Mouse (Mus musculus) MEL-GATA-1-ER (cell line): ENCODE results near the gene Zfp82.

Experiments used
- DNase-seq: peaks from one replicate; pipeline ENCODE4 v3.0.0-alpha.2; 2012; ENCODE audit warnings: low read depth; ENCODE audit errors: extremely low read depth

The Zfp82 gene

GRCm38 (mm10) chr7:30072146-30073028, at the start of gene Zfp82:
TSS of gene Zfp82 (minus strand) at chr7:30072900.
- DNase-seq = peak; percentile 78

- peak; percentile 27 for DNase-seq
These were observed 49.5 kb upstream of the Zfp82 start for GRCm38 (mm10) chr7:30122188-30122530.

- DNase-seq = peak; percentile 57
These were observed 48.8 kb upstream of the Zfp82 start, which contains the start of gene Zfp382 for GRCm38 (mm10) chr7:30121308-30122187. TSS of gene Zfp382 (plus strand) at chr7:30121942.

GRCm38 (mm10) chr7:30117935-30118334, 45.2 kb upstream of the Zfp82 start:
- DNase-seq = peak; percentile 31

GRCm38 (mm10) chr7:30116076-30116475, 43.4 kb upstream of the Zfp82 start:
- no peak for DNase-seq

GRCm38 (mm10) chr7:30099297-30099696, 26.6 kb upstream of the Zfp82 start:
- peak; percentile 70 for DNase-seq

GRCm38 (mm10) chr7:30095551-30096125, 22.9 kb upstream of the Zfp82 start:
- no peak for DNase-seq

- peak; percentile 92 for DNase-seq
These were observed 22.1 kb upstream of the Zfp82 start, which contains the start of gene Zfp260 for GRCm38 (mm10) chr7:30094646-30095429. TSS of gene Zfp260 (plus strand) at chr7:30094777.

GRCm38 (mm10) chr7:30093918-30094415, 21.3 kb upstream of the Zfp82 start:
- DNase-seq = no peak

GRCm38 (mm10) chr7:30092666-30093065, 20.0 kb upstream of the Zfp82 start:
- DNase-seq = no peak

GRCm38 (mm10) chr7:30090970-30091585, 18.4 kb upstream of the Zfp82 start:
- DNase-seq = peak; percentile 31

GRCm38 (mm10) chr7:30090092-30090969, 17.6 kb upstream of the Zfp82 start, which contains the start of the genes Gm26920 and Zfp566:
TSS of gene Gm26920 (minus strand) at chr7:30090410.
TSS of gene Zfp566 (minus strand) at chr7:30090527.
- peak; percentile 97 for DNase-seq

- DNase-seq = no peak
These were observed 16.7 kb upstream of the Zfp82 start for GRCm38 (mm10) chr7:30089405-30089804.

GRCm38 (mm10) chr7:30086524-30086923, 13.8 kb upstream of the Zfp82 start:
- no peak for DNase-seq

GRCm38 (mm10) chr7:30064622-30065021, 8.1 kb downstream of the Zfp82 start:
- no peak for DNase-seq

GRCm38 (mm10) chr7:30062478-30062877, 10.2 kb downstream of the Zfp82 start:
- no peak for DNase-seq

- DNase-seq = no peak
These were observed 12.4 kb downstream of the Zfp82 start for GRCm38 (mm10) chr7:30060341-30060740.

GRCm38 (mm10) chr7:30053591-30053990, 19.1 kb downstream of the Zfp82 start:
- DNase-seq = no peak
